Mouse (Mus musculus): ENCODE data around the gene Gm15737. TPM values are rescaled to one million over a fixed set of nuclear protein-coding genes. Genes with fewer than 3 reads are reported as not detected.

Gene Gm15737
- 0.03 TPM in 1 of 2 replicates, not detected in the other for polyA plus RNA-seq (2012; rRNA removed)

GRCm38 (mm10) chr6:92869089-92869581, at the start of gene Gm15737:
Gm15737 (plus strand) TSS chr6:92869357.

Other genes with a start within 250 kb of the Gm15737 start
- gene Prickle2, start 163.2 kb upstream of the Gm15737 start, polyA plus RNA-seq (2012; rRNA removed): 8.5 and 8.9 TPM in 2 replicates
- gene A730049H05Rik, start 52.9 kb upstream of the Gm15737 start, polyA plus RNA-seq (2012; rRNA removed): 1.1 and 1.8 TPM in 2 replicates
- 14.1 and 14.3 TPM in 2 replicates for gene Adamts9, start 74.1 kb downstream of the Gm15737 start, polyA plus RNA-seq (2012; rRNA removed)